Mouse (Mus musculus): Measurements from ENCODE around the gene Mrps7. TPM values are rescaled to one million over a fixed set of nuclear protein-coding genes. Genes with fewer than 3 reads are reported as not detected.

The Mrps7 gene
- polyA plus RNA-seq, 1 experiment, result 46.6 TPM

- TF ChIP-seq POLR2A (IDR thresholded peaks at IDR 0.05; ENCODE audit: extremely low read depth, insufficient read depth, low read length) (no peak), CTCF (IDR thresholded peaks at IDR 0.05; ENCODE audit: extremely low read depth, insufficient read depth, low read length) (no peak)
- Histone ChIP-seq H3K4me1 (ENCODE audit: control insufficient read depth, insufficient read depth, low read length) (peaks cover 11% of the 10 kb centered on the region), H3K27ac (ENCODE audit: insufficient read depth, low read length) (peak overlapping the region; percentile 100), H3K4me3 (ENCODE audit: insufficient read depth, low read length) (peak overlapping the region; percentile 83)
Measured at GRCm38 (mm10) chr11:115604304-115604696, 575 bp downstream of the Mrps7 start.

- TF ChIP-seq POLR2A (IDR thresholded peaks at IDR 0.05; ENCODE audit: extremely low read depth, insufficient read depth, low read length), result no peak
- TF ChIP-seq CTCF (IDR thresholded peaks at IDR 0.05; ENCODE audit: extremely low read depth, insufficient read depth, low read length), result no peak
Measured at GRCm38 (mm10) chr11:115606733-115607132, 3.0 kb downstream of the Mrps7 start.

GRCm38 (mm10) chr11:115608421-115609399 is 5.0 kb downstream of the Mrps7 start:
- no peak overlapping the region for H3K4me3 ChIP-seq (ENCODE audit: insufficient read depth, low read length)
- no peak for TF ChIP-seq CTCF (IDR thresholded peaks at IDR 0.05; ENCODE audit: extremely low read depth, insufficient read depth, low read length)
- TF ChIP-seq POLR2A (IDR thresholded peaks at IDR 0.05; ENCODE audit: extremely low read depth, insufficient read depth, low read length), result peak; percentile 30; the same call in 1 of the 2 replicates
- 0 out of 2 replicates have a peak overlapping the region, but pooled peaks have one; percentile 17 for H3K27ac ChIP-seq (ENCODE audit: insufficient read depth, low read length)
- H3K4me1 ChIP-seq (ENCODE audit: control insufficient read depth, insufficient read depth, low read length), result no peaks in the 10 kb centered on the region; the same call in 1 of the 2 replicates

More at GRCm38 (mm10) chr11:115606733-115607132, 3.0 kb downstream of the Mrps7 start:
- no peak overlapping the region for H3K27ac ChIP-seq (ENCODE audit: insufficient read depth, low read length)
- H3K4me1 ChIP-seq (ENCODE audit: control insufficient read depth, insufficient read depth, low read length), result peaks cover 11% of the 10 kb centered on the region
- H3K4me3 ChIP-seq (ENCODE audit: insufficient read depth, low read length), result no peak overlapping the region

GRCm38 (mm10) chr11:115609576-115609975 is 5.9 kb downstream of the Mrps7 start:
- Histone ChIP-seq H3K27ac (ENCODE audit: insufficient read depth, low read length) (no peak overlapping the region), H3K4me3 (ENCODE audit: insufficient read depth, low read length) (no peak overlapping the region), H3K4me1 (ENCODE audit: control insufficient read depth, insufficient read depth, low read length) (no peaks in the 10 kb centered on the region; the same call in 1 of the 2 replicates)
- TF ChIP-seq CTCF (IDR thresholded peaks at IDR 0.05; ENCODE audit: extremely low read depth, insufficient read depth, low read length), result no peak
- TF ChIP-seq POLR2A (IDR thresholded peaks at IDR 0.05; ENCODE audit: extremely low read depth, insufficient read depth, low read length), result no peak

- Histone ChIP-seq H3K27ac (ENCODE audit: insufficient read depth, low read length) (no peak overlapping the region), H3K4me3 (ENCODE audit: insufficient read depth, low read length) (no peak overlapping the region), H3K4me1 (ENCODE audit: control insufficient read depth, insufficient read depth, low read length) (no peaks in the 10 kb centered on the region; the same call in 1 of the 2 replicates)
- no peak for TF ChIP-seq POLR2A (IDR thresholded peaks at IDR 0.05; ENCODE audit: extremely low read depth, insufficient read depth, low read length)
- TF ChIP-seq CTCF (IDR thresholded peaks at IDR 0.05; ENCODE audit: extremely low read depth, insufficient read depth, low read length), result no peak
Measured at GRCm38 (mm10) chr11:115611173-115611572, 7.4 kb downstream of the Mrps7 start.

- TF ChIP-seq CTCF (IDR thresholded peaks at IDR 0.05; ENCODE audit: extremely low read depth, insufficient read depth, low read length) (no peak), POLR2A (IDR thresholded peaks at IDR 0.05; ENCODE audit: extremely low read depth, insufficient read depth, low read length) (no peak)
Measured at GRCm38 (mm10) chr11:115612059-115612409, 8.3 kb downstream of the Mrps7 start.

GRCm38 (mm10) chr11:115612410-115613137 is 8.8 kb downstream of the Mrps7 start, which contains the start of gene Mif4gd:
Mif4gd (minus strand) TSS chr11:115612969.
- Histone ChIP-seq H3K4me3 (ENCODE audit: insufficient read depth, low read length) (peak within 1 kb of the TSS; percentile 65), H3K27ac (ENCODE audit: insufficient read depth, low read length) (peak within 1 kb of the TSS; percentile 95), H3K4me1 (ENCODE audit: control insufficient read depth, insufficient read depth, low read length) (no peaks in the 10 kb centered on the region; the same call in 1 of the 2 replicates)
- TF ChIP-seq POLR2A (IDR thresholded peaks at IDR 0.05; ENCODE audit: extremely low read depth, insufficient read depth, low read length) (peak; percentile 57), CTCF (IDR thresholded peaks at IDR 0.05; ENCODE audit: extremely low read depth, insufficient read depth, low read length) (0 out of 2 replicates have a peak, but pooled peaks have one; percentile 23)

More at GRCm38 (mm10) chr11:115612059-115612409, 8.3 kb downstream of the Mrps7 start:
- Histone ChIP-seq H3K4me1 (ENCODE audit: control insufficient read depth, insufficient read depth, low read length) (no peaks in the 10 kb centered on the region; the same call in 1 of the 2 replicates), H3K27ac (ENCODE audit: insufficient read depth, low read length) (peak overlapping the region; percentile 53), H3K4me3 (ENCODE audit: insufficient read depth, low read length) (peak overlapping the region; percentile 65)

GRCm38 (mm10) chr11:115613138-115613945 is 9.6 kb downstream of the Mrps7 start:
- peak overlapping the region; percentile 65 for H3K4me3 ChIP-seq (ENCODE audit: insufficient read depth, low read length)
- no peak overlapping the region for H3K27ac ChIP-seq (ENCODE audit: insufficient read depth, low read length)
- no peaks in the 10 kb centered on the region; the same call in 1 of the 2 replicates for H3K4me1 ChIP-seq (ENCODE audit: control insufficient read depth, insufficient read depth, low read length)
- TF ChIP-seq POLR2A (IDR thresholded peaks at IDR 0.05; ENCODE audit: extremely low read depth, insufficient read depth, low read length), result no peak
- no peak for TF ChIP-seq CTCF (IDR thresholded peaks at IDR 0.05; ENCODE audit: extremely low read depth, insufficient read depth, low read length)

Data from cortical plate, adult 2 months (tissue).